ENCODE assay signal across 28 mouse cellular contexts in genomic region chr1:69397676-69398075, GRCm38 (mm10).
"Had no signal": no experiment of that assay in that cellular context is flagged by ENCODE, and none has a peak within 500 bp of the region (broad histone marks: within the 10 kb centered on the region; RNA-seq: fewer than 3 reads in every experiment).

No protein-coding gene starts in this region.

- H3K9ac ChIP-seq: heart, embryonic 13.5 days; heart, embryonic 15.5 days; hindbrain, embryonic 13.5 days; hindbrain, embryonic 15.5 days; intestine, embryonic 15.5 days; kidney, embryonic 15.5 days; limb, embryonic 12.5 days; liver, embryonic 13.5 days; liver, embryonic 15.5 days; liver, postnatal 0 days had no signal

- H3K4me1 ChIP-seq: heart, embryonic 13.5 days; heart, embryonic 15.5 days; hindbrain, embryonic 13.5 days; hindbrain, embryonic 15.5 days; intestine, embryonic 15.5 days; kidney, embryonic 15.5 days; limb, embryonic 10.5 days; limb, embryonic 12.5 days; liver, embryonic 13.5 days; liver, embryonic 15.5 days had no signal

- H3K27me3 ChIP-seq: heart, embryonic 13.5 days; heart, embryonic 15.5 days; hindbrain, embryonic 13.5 days; hindbrain, embryonic 15.5 days; intestine, embryonic 15.5 days; kidney, embryonic 15.5 days; limb, embryonic 12.5 days; liver, embryonic 13.5 days; liver, embryonic 15.5 days had no signal

- H3K9me3 ChIP-seq: heart, embryonic 15.5 days; intestine, embryonic 15.5 days; liver, embryonic 13.5 days; liver, embryonic 15.5 days had no signal

- H3K36me3 ChIP-seq: heart, embryonic 13.5 days; heart, embryonic 15.5 days; hindbrain, embryonic 13.5 days; hindbrain, embryonic 15.5 days; intestine, embryonic 15.5 days; kidney, embryonic 15.5 days; limb, embryonic 10.5 days; limb, embryonic 12.5 days; liver, embryonic 13.5 days; liver, embryonic 15.5 days had no signal

- H3K27ac ChIP-seq: heart, embryonic 13.5 days; heart, embryonic 15.5 days; hindbrain, embryonic 13.5 days; hindbrain, embryonic 15.5 days; hindbrain, postnatal 0 days; intestine, embryonic 15.5 days; kidney, embryonic 15.5 days; kidney, postnatal 0 days; limb, embryonic 10.5 days; limb, embryonic 12.5 days; liver, embryonic 13.5 days; liver, embryonic 15.5 days had no signal

- H3K4me3 ChIP-seq: heart, embryonic 13.5 days; heart, embryonic 15.5 days; hindbrain, embryonic 13.5 days; hindbrain, embryonic 15.5 days; intestine, embryonic 15.5 days; kidney, embryonic 15.5 days; limb, embryonic 10.5 days; limb, embryonic 12.5 days; liver, embryonic 13.5 days; liver, embryonic 15.5 days had no signal

- ATAC-seq: hindbrain, postnatal 0 days; intestine, embryonic 15.5 days; liver, postnatal 0 days had no signal

- H3K4me2 ChIP-seq: heart, embryonic 11.5 days; heart, embryonic 13.5 days; heart, embryonic 15.5 days; hindbrain, embryonic 13.5 days; hindbrain, embryonic 15.5 days; intestine, embryonic 15.5 days; kidney, embryonic 15.5 days; limb, embryonic 12.5 days; liver, embryonic 11.5 days; liver, embryonic 13.5 days; liver, embryonic 15.5 days had no signal

- DNase-seq: gastrocnemius, postnatal 14 days; gastrocnemius, postnatal 36 days; heart, adult 18-20 months; heart, postnatal 14 days; heart, postnatal 36 days; kidney, adult 11 months; kidney, adult 2 months; kidney, adult 9 months; kidney, postnatal 14 days; kidney, postnatal 36 days; layer of hippocampus, adult 9-11 months; layer of hippocampus, postnatal 36 days; liver; liver, embryonic 13.5 days; liver, postnatal 0 days had no signal
